Mouse (Mus musculus) heart, embryonic 14.5 days (tissue): ENCODE measurements around the gene Dcbld2. TPM values are rescaled to one million over a fixed set of nuclear protein-coding genes. Genes with fewer than 3 reads are reported as not detected.

Source experiments
- ATAC-seq: fragments of 200-750 bp; cut with Nextera tagmentation; 2 replicates; pipeline ENCODE4 v1.8.0; 2017; ENCODE audit warnings: low read depth, moderate TSS enrichment; ENCODE audit not compliant: insufficient number of reproducible peaks, insufficient read depth, low FRiP score
- H3K27ac ChIP-seq, 2 experiments: fragments of 200-500 bp in 1 of 2; fragments of 300-500 bp in 1 of 2; sonication (generic) in 1 of 2; replicated peaks in 1 of 2; 2 replicates each; pipeline ENCODE4 v1.5.1; 2012 to 2014; ENCODE audit warnings: low read depth in 2 of 2, low read length in 2 of 2, control low read depth in 1 of 2, mild to moderate bottlenecking in 1 of 2, mixed read lengths in 1 of 2; ENCODE audit not compliant: control insufficient read depth in 1 of 2, insufficient read depth in 1 of 2
- H3K27me3 ChIP-seq: fragments of 300-500 bp; sonication (generic); 2 replicates; pipeline ENCODE4 v1.6.1; 2014; ENCODE audit warnings: mild to moderate bottlenecking, low read length, control low read depth; ENCODE audit not compliant: control insufficient read depth, insufficient read depth
- H3K36me3 ChIP-seq: fragments of 300-500 bp; sonication (generic); 2 replicates; pipeline ENCODE4 v1.6.1; 2014; ENCODE audit warnings: mild to moderate bottlenecking, control low read depth, low read length, mixed read lengths; ENCODE audit not compliant: control insufficient read depth, insufficient read depth
- H3K4me1 ChIP-seq, 2 experiments: fragments of 200-500 bp in 1 of 2; fragments of 300-500 bp in 1 of 2; sonication (generic) in 1 of 2; 2 replicates each; pipeline ENCODE4 v1.6.1; 2012 to 2014; ENCODE audit warnings: low read length in 2 of 2, control low read depth in 1 of 2, mixed read lengths in 1 of 2; ENCODE audit not compliant: control insufficient read depth in 2 of 2, insufficient read depth in 2 of 2
- H3K4me2 ChIP-seq: fragments of 300-500 bp; sonication (generic); 2 replicates; pipeline ENCODE4 v1.6.1; 2014; ENCODE audit warnings: mild to moderate bottlenecking, low read length
- H3K4me3 ChIP-seq, 2 experiments: fragments of 200-500 bp in 1 of 2; fragments of 300-500 bp in 1 of 2; sonication (generic) in 1 of 2; 2 replicates each; pipeline ENCODE4 v1.5.1; 2012 to 2014; ENCODE audit warnings: low read length in 2 of 2, mild to moderate bottlenecking in 2 of 2, control low read depth in 1 of 2, low read depth in 1 of 2, moderate library complexity in 1 of 2; ENCODE audit not compliant: control insufficient read depth in 1 of 2, insufficient read depth in 1 of 2
- H3K9ac ChIP-seq: fragments of 300-500 bp; sonication (generic); 2 replicates; pipeline ENCODE4 v1.6.1; 2014; ENCODE audit warnings: mild to moderate bottlenecking, low read length
- H3K9me3 ChIP-seq: fragments of 300-500 bp; sonication (generic); 2 replicates; pipeline ENCODE4 v1.6.1; 2016; ENCODE audit warnings: low read length, control low read depth; ENCODE audit not compliant: control insufficient read depth
- WGBS: fragments of 180-500 bp; shearing (Covaris S2); extraction: QIAGEN DNeasy Blood & Tissue Kit; methylation state at CpG from one replicate; pipeline ENCODE4 v1.1.7; 2014; 5-methylcytosine and 5-hydroxymethylcytosine counted together
- polyA plus RNA-seq: library from polyadenylated mRNA; unstranded; fragments of >200 nt; fragmentation: Nextera tagmentation; extraction: Ambion mirVana; gene quantifications from 2 replicates; pipeline ENCODE4 v1.2.1, GENCODE M21; 2014

The Dcbld2 gene
- polyA plus RNA-seq, 1 experiment from 2014 or later = 23.7 TPM

- H3K4me2 ChIP-seq = peak overlapping the region; percentile 49
- H3K27me3 ChIP-seq = no peaks in the 10 kb centered on the region
- peaks cover 11 to 16% of the 10 kb centered on the region in 2 experiments for H3K4me1 ChIP-seq
- peaks cover 53% of the 10 kb centered on the region for H3K36me3 ChIP-seq
- H3K9me3 ChIP-seq = 0 out of 2 replicates have a peak, but pooled peaks cover 3% of the 10 kb centered on the region
- ATAC-seq = no peak
- no peak overlapping the region for H3K9ac ChIP-seq
- WGBS = 19% methylated on average over 3 of the region's 3 CpGs
- peak overlapping the region in 1 of 2 experiments; percentile 85; a peak in 3 of 4 replicates for H3K27ac ChIP-seq
- H3K4me3 ChIP-seq = no peak overlapping the region
These were observed 74.1 kb downstream of the Dcbld2 start for GRCm38 (mm10) chr16:58482296-58482695.

GRCm38 (mm10) chr16:58487861-58488260, 79.6 kb downstream of the Dcbld2 start:
- ATAC-seq = no peak
- Histone ChIP-seq H3K4me1 (0 out of 4 replicates have a peak, but pooled peaks cover 0 to 2% of the 10 kb centered on the region in 2 experiments), H3K4me3 (no peak overlapping the region), H3K27ac (no peak overlapping the region), H3K4me2 (no peak overlapping the region), H3K27me3 (no peaks in the 10 kb centered on the region), H3K9me3 (no peaks in the 10 kb centered on the region), H3K36me3 (peaks cover 70% of the 10 kb centered on the region), H3K9ac (no peak overlapping the region)
- WGBS = 83% methylated on average over 6 of the region's 6 CpGs

GRCm38 (mm10) chr16:58496791-58497190, 88.5 kb downstream of the Dcbld2 start:
- H3K4me2 ChIP-seq = no peak overlapping the region
- peaks cover 21% of the 10 kb centered on the region for H3K36me3 ChIP-seq
- no peak for ATAC-seq
- H3K27ac ChIP-seq = peak overlapping the region; percentile 29 to 60; a peak in 2 of 4 replicates
- H3K9ac ChIP-seq = no peak overlapping the region
- no peak overlapping the region for H3K4me3 ChIP-seq
- peaks cover 10 to 25% of the 10 kb centered on the region in 2 experiments for H3K4me1 ChIP-seq
- H3K27me3 ChIP-seq = no peaks in the 10 kb centered on the region
- H3K9me3 ChIP-seq = no peaks in the 10 kb centered on the region

GRCm38 (mm10) chr16:58497886-58498713, 89.9 kb downstream of the Dcbld2 start:
- peak overlapping the region; percentile 69 to 82; a peak in 3 of 4 replicates for H3K27ac ChIP-seq
- H3K4me1 ChIP-seq = peaks cover 14 to 28% of the 10 kb centered on the region in 2 experiments
- peak overlapping the region; percentile 14; the same call in 1 of the 2 replicates for H3K4me2 ChIP-seq
- H3K9ac ChIP-seq = no peak overlapping the region
- no peaks in the 10 kb centered on the region for H3K9me3 ChIP-seq
- H3K4me3 ChIP-seq = no peak overlapping the region
- peaks cover 10% of the 10 kb centered on the region for H3K36me3 ChIP-seq
- WGBS = 44% methylated on average over 9 of the region's 9 CpGs
- ATAC-seq = no peak
- no peaks in the 10 kb centered on the region for H3K27me3 ChIP-seq

GRCm38 (mm10) chr16:58499172-58499584, 90.9 kb downstream of the Dcbld2 start:
- Histone ChIP-seq H3K9me3 (no peaks in the 10 kb centered on the region), H3K4me2 (peak overlapping the region; percentile 14; the same call in 1 of the 2 replicates), H3K4me3 (no peak overlapping the region), H3K27ac (peak overlapping the region; percentile 69 to 82), H3K36me3 (peaks cover 8% of the 10 kb centered on the region; the same call in 1 of the 2 replicates), H3K4me1 (peaks cover 14 to 28% of the 10 kb centered on the region in 2 experiments), H3K9ac (0 out of 2 replicates have a peak overlapping the region, but pooled peaks have one; percentile 26), H3K27me3 (no peaks in the 10 kb centered on the region)
- peak; percentile 71 for ATAC-seq
- 16% methylated on average over 1 of the region's 1 CpGs for WGBS

GRCm38 (mm10) chr16:58499650-58500049, 91.4 kb downstream of the Dcbld2 start:
- ATAC-seq = no peak
- no peaks in the 10 kb centered on the region for H3K9me3 ChIP-seq
- peaks cover 14 to 28% of the 10 kb centered on the region in 2 experiments for H3K4me1 ChIP-seq
- no peak overlapping the region for H3K4me2 ChIP-seq
- H3K4me3 ChIP-seq = no peak overlapping the region
- H3K27ac ChIP-seq = peak overlapping the region; percentile 69 to 82
- H3K36me3 ChIP-seq = peaks cover 8% of the 10 kb centered on the region; the same call in 1 of the 2 replicates
- no peak overlapping the region for H3K9ac ChIP-seq
- H3K27me3 ChIP-seq = no peaks in the 10 kb centered on the region
- 74% methylated on average over 5 of the region's 5 CpGs for WGBS

GRCm38 (mm10) chr16:58501760-58502301, 93.6 kb downstream of the Dcbld2 start:
- Histone ChIP-seq H3K9me3 (no peaks in the 10 kb centered on the region), H3K4me1 (peaks cover 14 to 28% of the 10 kb centered on the region in 2 experiments), H3K4me3 (no peak overlapping the region), H3K9ac (no peak overlapping the region), H3K27ac (peak overlapping the region; percentile 56 to 73), H3K27me3 (no peaks in the 10 kb centered on the region), H3K36me3 (peaks cover 21% of the 10 kb centered on the region), H3K4me2 (no peak overlapping the region)
- no peak for ATAC-seq
- 39% methylated on average over 6 of the region's 6 CpGs for whole genome bisulfite sequencing
